Mouse (Mus musculus): ENCODE data around the gene Fam207a. TPM values are rescaled to one million over a fixed set of nuclear protein-coding genes. Genes with fewer than 3 reads are reported as not detected.
A peak's percentile ranks its signal among the peaks of the same experiment; 100 is the strongest.

The Fam207a gene
- polyA plus RNA-seq, 1 experiment from 2014 or later, result 39.1 TPM

DNA sequence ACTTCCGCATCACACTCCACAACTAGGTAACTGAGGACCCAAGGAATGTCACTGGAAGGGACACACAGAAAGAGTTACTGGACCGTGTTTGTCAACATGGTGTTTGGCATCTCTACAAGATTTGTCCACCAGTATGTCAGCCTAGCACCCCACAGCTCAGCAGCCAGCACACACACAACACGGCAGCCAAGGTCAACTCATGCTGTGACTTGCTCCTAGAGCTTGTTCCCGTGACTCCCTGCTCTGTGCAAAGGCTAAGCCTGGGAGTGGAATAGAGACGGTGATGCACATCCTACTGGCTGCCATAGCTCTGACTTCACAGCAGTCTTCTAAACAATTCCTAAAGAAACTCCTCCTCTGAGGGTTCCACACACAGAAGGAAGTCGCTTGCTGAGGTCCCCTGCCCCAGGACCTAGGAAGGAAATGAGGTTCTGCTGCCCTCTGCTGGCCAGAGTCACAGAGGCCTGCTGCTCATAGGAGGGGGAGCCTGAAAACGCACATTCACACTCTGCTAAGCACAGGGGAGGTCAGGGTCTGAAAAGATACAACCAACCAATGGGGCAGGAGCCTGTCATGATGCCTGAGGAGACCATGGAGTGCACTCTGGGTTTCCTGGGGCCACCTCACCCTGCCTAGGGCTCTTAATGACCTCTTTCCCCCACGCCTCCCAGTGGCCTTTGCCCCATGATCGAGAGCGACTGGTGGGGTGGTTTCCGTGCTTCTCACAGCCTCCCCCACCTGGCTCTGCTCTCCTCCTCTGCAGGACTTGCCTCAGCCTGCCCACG is 6.0 kb downstream of the Fam207a start:
- Histone ChIP-seq H3K4me2 (ENCODE audit: low read length) (no peak overlapping the region), H3K4me3 (ENCODE audit: low read depth, low read length) (no peak overlapping the region), H3K27ac (ENCODE audit: low read depth) (no peak overlapping the region), H3K9ac (ENCODE audit: low read length) (0 out of 2 replicates have a peak overlapping the region, but pooled peaks have one; percentile 7), H3K36me3 (ENCODE audit: control insufficient read depth, insufficient read depth, low read length) (peaks cover 75% of the 10 kb centered on the region), H3K9me3 (ENCODE audit: control insufficient read depth, low read length) (no peaks in the 10 kb centered on the region), H3K27me3 (replicated peaks; ENCODE audit: control insufficient read depth, insufficient read depth, low read length) (no peaks in the 10 kb centered on the region), H3K4me1 (replicated peaks; ENCODE audit: control insufficient read depth, insufficient read depth, low read length) (peaks cover 8% of the 10 kb centered on the region)
- ATAC-seq (replicated peaks; ENCODE audit: low FRiP score, low TSS enrichment, low read depth) (peak; percentile 84), DNase-seq (ENCODE audit: low spot score) (peak; percentile 98)
- 44% methylated on average over 12 of the region's 12 CpGs for WGBS

DNA sequence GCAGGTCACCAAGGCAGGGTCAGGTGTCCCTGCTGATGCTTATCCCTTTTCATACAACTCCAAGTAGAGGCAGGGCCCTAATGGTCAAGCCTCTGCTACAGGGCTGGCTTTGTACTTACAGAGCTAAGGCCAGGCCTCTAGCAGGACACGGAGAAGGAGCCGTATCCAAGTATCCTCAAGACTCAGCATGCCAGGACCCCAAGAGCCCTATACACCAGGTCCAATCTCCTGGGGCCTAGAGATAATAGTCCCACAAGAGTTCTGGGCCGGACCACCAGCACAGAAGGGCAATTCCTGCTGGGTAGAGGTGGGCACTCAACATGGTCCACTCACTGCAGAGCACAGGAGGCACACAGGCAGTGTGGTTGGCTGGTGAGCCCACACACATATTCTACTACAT is 6.8 kb downstream of the Fam207a start:
- Histone ChIP-seq H3K36me3 (ENCODE audit: control insufficient read depth, insufficient read depth, low read length) (peaks cover 77% of the 10 kb centered on the region), H3K4me2 (ENCODE audit: low read length) (no peak overlapping the region), H3K9me3 (ENCODE audit: control insufficient read depth, low read length) (no peaks in the 10 kb centered on the region), H3K4me3 (ENCODE audit: low read depth, low read length) (no peak overlapping the region), H3K4me1 (replicated peaks; ENCODE audit: control insufficient read depth, insufficient read depth, low read length) (peaks cover 6% of the 10 kb centered on the region), H3K9ac (ENCODE audit: low read length) (no peak overlapping the region), H3K27me3 (replicated peaks; ENCODE audit: control insufficient read depth, insufficient read depth, low read length) (no peaks in the 10 kb centered on the region), H3K27ac (ENCODE audit: low read depth) (no peak overlapping the region)
- 96% methylated on average over 3 of the region's 3 CpGs for WGBS
- no peak for DNase-seq (ENCODE audit: low spot score)
- ATAC-seq (replicated peaks; ENCODE audit: low FRiP score, low TSS enrichment, low read depth), result no peak

DNA sequence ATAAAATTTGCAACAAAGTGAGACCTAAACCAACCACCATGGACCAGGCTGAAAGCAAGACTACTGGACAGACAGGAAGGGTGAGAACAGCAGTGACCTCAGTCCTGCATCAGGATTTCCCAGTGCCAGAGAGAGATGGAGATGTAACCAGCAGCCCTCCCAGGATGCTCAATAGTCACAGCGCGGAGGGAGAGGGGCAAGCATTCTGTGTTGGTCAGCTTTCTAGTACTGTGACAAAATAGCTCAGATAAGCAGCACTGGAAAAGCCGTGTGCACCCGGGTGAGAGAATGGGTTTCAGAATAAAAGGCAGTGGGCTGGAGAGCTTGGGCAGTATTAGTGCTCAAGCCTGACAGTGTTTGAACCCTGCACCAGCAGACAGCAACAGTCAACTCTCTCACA is 7.8 kb downstream of the Fam207a start:
- Histone ChIP-seq H3K4me1 (replicated peaks; ENCODE audit: control insufficient read depth, insufficient read depth, low read length) (peaks cover 6% of the 10 kb centered on the region), H3K4me3 (ENCODE audit: low read depth, low read length) (no peak overlapping the region), H3K27ac (ENCODE audit: low read depth) (no peak overlapping the region), H3K9me3 (ENCODE audit: control insufficient read depth, low read length) (no peaks in the 10 kb centered on the region), H3K36me3 (ENCODE audit: control insufficient read depth, insufficient read depth, low read length) (peaks cover 81% of the 10 kb centered on the region), H3K27me3 (replicated peaks; ENCODE audit: control insufficient read depth, insufficient read depth, low read length) (no peaks in the 10 kb centered on the region), H3K4me2 (ENCODE audit: low read length) (no peak overlapping the region), H3K9ac (ENCODE audit: low read length) (no peak overlapping the region)
- ATAC-seq (replicated peaks; ENCODE audit: low FRiP score, low TSS enrichment, low read depth) (no peak), DNase-seq (ENCODE audit: low spot score) (no peak)
- WGBS, result 96% methylated on average over 4 of the region's 4 CpGs

DNA sequence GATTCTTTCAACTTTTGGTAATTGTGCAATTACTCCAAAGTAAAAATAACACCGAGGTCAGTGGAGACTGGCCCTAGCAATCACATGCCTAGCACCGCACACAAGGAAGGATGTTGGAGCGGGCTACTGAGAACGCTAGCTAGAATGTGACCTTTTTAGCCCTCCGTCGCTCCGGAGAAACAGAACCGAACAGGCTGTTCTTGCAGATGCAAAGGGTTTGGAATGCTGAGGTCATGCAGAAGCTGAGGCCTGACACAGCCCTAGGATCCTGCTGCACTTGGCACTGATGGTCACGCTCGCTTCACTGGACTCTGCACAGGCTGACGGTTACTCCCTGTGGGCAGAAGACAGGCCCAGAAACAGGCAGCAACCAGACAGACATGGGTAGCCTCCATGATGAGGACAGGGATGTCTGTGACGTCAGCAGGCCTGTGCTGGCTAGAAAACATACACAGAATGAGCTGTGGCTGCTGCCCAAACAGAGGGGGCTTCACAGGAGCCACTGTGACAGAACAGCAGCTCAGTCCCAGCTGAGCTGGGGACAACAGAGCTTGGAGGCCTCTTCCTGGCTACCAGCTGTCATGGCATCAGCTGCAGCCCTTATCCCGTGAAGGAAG is 8.5 kb downstream of the Fam207a start:
- no peak overlapping the region for H3K4me2 ChIP-seq (ENCODE audit: low read length)
- 87% methylated on average over 13 of the region's 13 CpGs for WGBS
- H3K36me3 ChIP-seq (ENCODE audit: control insufficient read depth, insufficient read depth, low read length), result peaks cover 79% of the 10 kb centered on the region
- no peak for ATAC-seq (replicated peaks; ENCODE audit: low FRiP score, low TSS enrichment, low read depth)
- H3K27me3 ChIP-seq (replicated peaks; ENCODE audit: control insufficient read depth, insufficient read depth, low read length), result no peaks in the 10 kb centered on the region
- no peaks in the 10 kb centered on the region for H3K9me3 ChIP-seq (ENCODE audit: control insufficient read depth, low read length)
- peaks cover 6% of the 10 kb centered on the region for H3K4me1 ChIP-seq (replicated peaks; ENCODE audit: control insufficient read depth, insufficient read depth, low read length)
- no peak overlapping the region for H3K27ac ChIP-seq (ENCODE audit: low read depth)
- H3K4me3 ChIP-seq (ENCODE audit: low read depth, low read length), result no peak overlapping the region
- H3K9ac ChIP-seq (ENCODE audit: low read length), result no peak overlapping the region
- DNase-seq (ENCODE audit: low spot score), result no peak

DNA sequence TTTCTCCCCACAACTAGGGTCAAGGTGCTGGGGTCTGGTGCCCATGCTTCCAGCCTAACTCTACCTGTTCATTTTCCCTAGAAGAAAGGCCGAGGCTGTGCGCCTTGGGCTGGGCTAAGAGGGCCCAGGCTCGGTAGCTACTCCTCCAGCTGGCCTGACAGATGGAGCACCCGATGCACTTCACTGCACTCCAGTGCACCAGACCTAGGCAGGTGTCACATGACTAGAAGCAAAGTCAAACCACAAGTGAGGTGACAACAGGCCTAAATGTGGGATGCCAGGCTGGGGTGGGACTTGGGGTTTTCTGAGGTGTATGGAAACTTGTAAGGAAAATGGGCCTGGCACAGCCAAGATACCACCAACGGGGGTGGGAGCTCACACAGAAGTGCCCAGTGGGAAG is 9.1 kb downstream of the Fam207a start:
- no peak overlapping the region for H3K4me3 ChIP-seq (ENCODE audit: low read depth, low read length)
- peaks cover 79% of the 10 kb centered on the region for H3K36me3 ChIP-seq (ENCODE audit: control insufficient read depth, insufficient read depth, low read length)
- WGBS, result 87% methylated on average over 5 of the region's 5 CpGs
- peaks cover 6% of the 10 kb centered on the region for H3K4me1 ChIP-seq (replicated peaks; ENCODE audit: control insufficient read depth, insufficient read depth, low read length)
- no peaks in the 10 kb centered on the region for H3K9me3 ChIP-seq (ENCODE audit: control insufficient read depth, low read length)
- DNase-seq (ENCODE audit: low spot score) (no peak), ATAC-seq (replicated peaks; ENCODE audit: low FRiP score, low TSS enrichment, low read depth) (no peak)
- no peak overlapping the region for H3K27ac ChIP-seq (ENCODE audit: low read depth)
- H3K9ac ChIP-seq (ENCODE audit: low read length), result no peak overlapping the region
- H3K27me3 ChIP-seq (replicated peaks; ENCODE audit: control insufficient read depth, insufficient read depth, low read length), result no peaks in the 10 kb centered on the region
- no peak overlapping the region for H3K4me2 ChIP-seq (ENCODE audit: low read length)

DNA sequence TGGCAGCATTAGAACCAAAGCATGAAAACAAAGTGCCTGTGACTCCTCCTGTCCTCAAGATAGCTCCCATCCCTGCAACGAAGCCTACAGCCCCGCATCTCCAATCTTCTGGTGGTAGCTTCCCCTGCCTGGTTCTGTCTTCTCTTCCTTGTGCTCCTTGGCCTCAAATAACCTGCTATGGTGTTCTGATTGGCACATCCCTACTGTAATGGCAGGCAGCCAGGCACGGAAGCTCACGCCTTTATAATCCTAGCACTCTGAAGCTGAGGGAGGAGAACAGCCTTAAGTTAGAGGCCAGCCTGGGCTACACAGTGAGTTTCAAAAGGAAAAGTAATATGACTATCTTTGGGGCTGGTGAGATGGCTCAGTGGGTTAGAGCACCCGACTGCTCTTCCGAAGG is 11.4 kb downstream of the Fam207a start:
- H3K4me2 ChIP-seq (ENCODE audit: low read length), result no peak overlapping the region
- DNase-seq (ENCODE audit: low spot score) (no peak), ATAC-seq (replicated peaks; ENCODE audit: low FRiP score, low TSS enrichment, low read depth) (no peak)
- no peaks in the 10 kb centered on the region for H3K27me3 ChIP-seq (replicated peaks; ENCODE audit: control insufficient read depth, insufficient read depth, low read length)
- peaks cover 11% of the 10 kb centered on the region for H3K4me1 ChIP-seq (replicated peaks; ENCODE audit: control insufficient read depth, insufficient read depth, low read length)
- H3K4me3 ChIP-seq (ENCODE audit: low read depth, low read length), result no peak overlapping the region
- peaks cover 72% of the 10 kb centered on the region for H3K36me3 ChIP-seq (ENCODE audit: control insufficient read depth, insufficient read depth, low read length)
- WGBS, result 94% methylated on average over 6 of the region's 6 CpGs
- H3K27ac ChIP-seq (ENCODE audit: low read depth), result no peak overlapping the region
- H3K9me3 ChIP-seq (ENCODE audit: control insufficient read depth, low read length), result no peaks in the 10 kb centered on the region
- no peak overlapping the region for H3K9ac ChIP-seq (ENCODE audit: low read length)

DNA sequence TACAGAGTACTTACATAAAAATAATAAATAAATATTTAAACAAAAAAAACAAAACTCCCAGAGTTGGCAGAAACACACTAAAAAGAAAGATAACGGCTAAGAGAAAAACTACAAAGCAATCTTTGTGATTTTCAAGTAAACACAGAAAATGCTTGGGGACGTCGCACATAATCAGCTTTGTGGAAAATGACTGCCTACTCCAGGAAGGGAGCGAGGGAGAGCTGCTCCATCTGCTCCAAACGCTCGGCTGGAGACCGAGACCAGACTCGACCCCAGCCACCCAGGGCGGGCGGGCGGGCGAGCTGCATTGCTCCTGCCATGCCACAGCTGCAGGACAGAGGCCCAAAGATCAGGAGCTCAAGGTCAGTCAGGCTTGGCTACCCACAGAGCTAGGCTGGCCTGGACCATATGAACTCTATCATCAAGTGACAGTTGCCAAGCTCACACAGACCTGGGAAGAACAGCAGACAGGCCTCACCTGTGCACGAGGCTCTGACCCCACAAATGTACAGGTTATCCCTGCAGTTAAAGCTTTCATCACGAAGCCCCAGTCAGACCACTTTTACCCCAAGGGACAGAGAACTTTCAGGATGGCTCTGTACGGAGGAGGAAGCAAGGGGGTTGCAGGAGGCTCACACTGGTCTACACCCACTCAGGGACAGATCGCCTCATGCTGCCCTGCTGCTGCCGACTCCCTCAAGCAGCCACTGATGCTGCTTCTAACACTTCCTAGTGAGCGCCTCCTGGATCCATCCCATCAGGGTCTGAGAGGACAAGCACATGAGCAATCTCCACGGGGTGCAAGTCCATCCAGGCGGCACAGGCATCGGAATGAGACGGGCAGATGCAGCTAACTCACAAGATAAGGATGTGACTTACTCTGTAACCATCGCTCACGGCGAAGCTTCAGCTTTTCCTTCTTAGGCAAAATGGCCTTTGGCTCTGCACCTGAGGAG is 12.3 kb downstream of the Fam207a start:
- no peak overlapping the region for H3K9ac ChIP-seq (ENCODE audit: low read length)
- H3K4me3 ChIP-seq (ENCODE audit: low read depth, low read length), result no peak overlapping the region
- H3K27ac ChIP-seq (ENCODE audit: low read depth), result no peak overlapping the region
- DNase-seq (ENCODE audit: low spot score) (no peak), ATAC-seq (replicated peaks; ENCODE audit: low FRiP score, low TSS enrichment, low read depth) (no peak)
- peaks cover 65% of the 10 kb centered on the region for H3K36me3 ChIP-seq (ENCODE audit: control insufficient read depth, insufficient read depth, low read length)
- no peaks in the 10 kb centered on the region for H3K9me3 ChIP-seq (ENCODE audit: control insufficient read depth, low read length)
- no peak overlapping the region for H3K4me2 ChIP-seq (ENCODE audit: low read length)
- no peaks in the 10 kb centered on the region for H3K27me3 ChIP-seq (replicated peaks; ENCODE audit: control insufficient read depth, insufficient read depth, low read length)
- 0 out of 2 replicates have a peak, but pooled peaks cover 10% of the 10 kb centered on the region for H3K4me1 ChIP-seq (replicated peaks; ENCODE audit: control insufficient read depth, insufficient read depth, low read length)
- WGBS, result 84% methylated on average over 25 of the region's 25 CpGs

DNA sequence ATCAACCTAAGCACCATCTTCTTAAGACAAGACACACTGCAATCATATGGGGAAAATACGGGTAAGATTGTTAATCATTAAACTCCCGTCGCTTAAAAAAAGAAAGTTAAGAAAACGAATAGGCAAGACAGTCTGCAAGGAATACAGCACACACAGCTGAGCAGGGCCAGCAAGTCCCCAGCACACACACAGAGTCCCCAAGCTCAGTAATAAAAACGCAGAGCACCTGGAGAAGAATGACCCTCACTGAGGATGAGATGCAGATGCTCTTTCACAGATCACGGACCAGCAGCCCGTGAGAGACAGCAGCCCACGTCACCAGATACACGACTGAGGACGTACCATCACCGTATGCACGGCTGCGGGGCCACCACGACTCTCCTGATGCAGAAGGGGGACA is 14.9 kb downstream of the Fam207a start:
- Histone ChIP-seq H3K36me3 (ENCODE audit: control insufficient read depth, insufficient read depth, low read length) (peaks cover 45% of the 10 kb centered on the region), H3K9ac (ENCODE audit: low read length) (no peak overlapping the region), H3K4me3 (ENCODE audit: low read depth, low read length) (no peak overlapping the region), H3K4me1 (replicated peaks; ENCODE audit: control insufficient read depth, insufficient read depth, low read length) (0 out of 2 replicates have a peak, but pooled peaks cover 10% of the 10 kb centered on the region), H3K27me3 (replicated peaks; ENCODE audit: control insufficient read depth, insufficient read depth, low read length) (no peaks in the 10 kb centered on the region), H3K27ac (ENCODE audit: low read depth) (no peak overlapping the region), H3K4me2 (ENCODE audit: low read length) (no peak overlapping the region), H3K9me3 (ENCODE audit: control insufficient read depth, low read length) (no peaks in the 10 kb centered on the region)
- ATAC-seq (replicated peaks; ENCODE audit: low FRiP score, low TSS enrichment, low read depth), result peak; percentile 54; the same call in 1 of the 2 replicates
- no peak for DNase-seq (ENCODE audit: low spot score)
- 27% methylated on average over 14 of the region's 14 CpGs for WGBS

Data from intestine, embryonic 14.5 days (tissue).